Mouse (Mus musculus) intestine, embryonic 15.5 days (tissue): ENCODE results near the gene Abhd2. TPM values are rescaled to one million over a fixed set of nuclear protein-coding genes. Genes with fewer than 3 reads are reported as not detected.
A peak's percentile ranks its signal among the peaks of the same experiment; 100 is the strongest.

Experiments
- ATAC-seq: fragments of 200-750 bp; cut with Nextera tagmentation; 2 replicates; pipeline ENCODE4 v1.8.0; 2017; ENCODE audit warnings: moderate TSS enrichment, moderate library complexity
- H3K27ac ChIP-seq: fragments of 300-500 bp; sonication (generic); 2 replicates; pipeline ENCODE4 v1.5.1; 2015; ENCODE audit warnings: mild to moderate bottlenecking, inconsistent platforms
- H3K27me3 ChIP-seq: fragments of 300-500 bp; sonication (generic); replicated peaks from 2 replicates; pipeline ENCODE4 v1.6.1; 2015; ENCODE audit warnings: inconsistent platforms
- H3K36me3 ChIP-seq: fragments of 300-500 bp; sonication (generic); 2 replicates; pipeline ENCODE4 v1.6.1; 2015; ENCODE audit warnings: inconsistent platforms
- H3K4me1 ChIP-seq: fragments of 300-500 bp; sonication (generic); replicated peaks from 2 replicates; pipeline ENCODE4 v1.6.1; 2015; ENCODE audit warnings: inconsistent platforms
- H3K4me2 ChIP-seq: fragments of 300-500 bp; sonication (generic); replicated peaks from 2 replicates; pipeline ENCODE4 v1.6.1; 2015; ENCODE audit warnings: mild to moderate bottlenecking, inconsistent platforms
- H3K4me3 ChIP-seq: fragments of 300-500 bp; sonication (generic); replicated peaks from 2 replicates; pipeline ENCODE4 v1.5.1; 2015; ENCODE audit warnings: inconsistent platforms
- H3K9ac ChIP-seq: fragments of 300-500 bp; sonication (generic); 2 replicates; pipeline ENCODE4 v1.6.1; 2015; ENCODE audit warnings: inconsistent platforms
- H3K9me3 ChIP-seq: fragments of 300-500 bp; sonication (generic); 2 replicates; pipeline ENCODE4 v1.6.1; 2016; ENCODE audit warnings: inconsistent platforms
- WGBS: fragments of 180-500 bp; shearing (Covaris S2); methylation state at CpG from one replicate; pipeline ENCODE4 v1.1.7; 2015; 5-methylcytosine and 5-hydroxymethylcytosine counted together
- polyA plus RNA-seq: library from polyadenylated mRNA; unstranded; fragments of >200 nt; fragmentation: Nextera tagmentation; extraction: Ambion mirVana; gene quantifications from 2 replicates; pipeline ENCODE4 v1.2.1, GENCODE M21; 2015

Gene Abhd2
- polyA plus RNA-seq, 1 experiment from 2014 or later: 16.3 TPM

GRCm38 (mm10) chr7:79376516-79377275 is 103.7 kb downstream of the Abhd2 start:
- H3K27ac ChIP-seq: no peak overlapping the region
- no peak overlapping the region for H3K4me3 ChIP-seq
- H3K4me1 ChIP-seq: 0 out of 2 replicates have a peak, but pooled peaks cover 4% of the 10 kb centered on the region
- ATAC-seq: no peak
- no peaks in the 10 kb centered on the region for H3K9me3 ChIP-seq
- no peak overlapping the region for H3K4me2 ChIP-seq
- H3K27me3 ChIP-seq: no peaks in the 10 kb centered on the region
- WGBS: 83% methylated on average over 10 of the region's 10 CpGs
- no peak overlapping the region for H3K9ac ChIP-seq
- H3K36me3 ChIP-seq: no peaks in the 10 kb centered on the region

GRCm38 (mm10) chr7:79386422-79387133 is 113.6 kb downstream of the Abhd2 start, which contains the start of gene Rlbp1:
Gene Rlbp1 (minus strand): TSS chr7:79387048.
- Histone ChIP-seq H3K36me3 (no peaks in the 10 kb centered on the region), H3K4me1 (no peaks in the 10 kb centered on the region), H3K4me2 (no peak within 1 kb of the TSS), H3K27ac (no peak within 1 kb of the TSS), H3K27me3 (no peaks in the 10 kb centered on the region), H3K9me3 (no peaks in the 10 kb centered on the region), H3K9ac (no peak within 1 kb of the TSS), H3K4me3 (no peak within 1 kb of the TSS)
- ATAC-seq: no peak
- WGBS: 74% methylated on average over 16 of the region's 16 CpGs

- H3K4me3 ChIP-seq: no peak overlapping the region
- no peak overlapping the region for H3K9ac ChIP-seq
- H3K27me3 ChIP-seq: no peaks in the 10 kb centered on the region
- no peaks in the 10 kb centered on the region for H3K36me3 ChIP-seq
- no peaks in the 10 kb centered on the region for H3K4me1 ChIP-seq
- no peak overlapping the region for H3K4me2 ChIP-seq
- WGBS: 77% methylated on average over 8 of the region's 8 CpGs
- H3K27ac ChIP-seq: no peak overlapping the region
- H3K9me3 ChIP-seq: no peaks in the 10 kb centered on the region
- no peak for ATAC-seq
Measured at GRCm38 (mm10) chr7:79387140-79387539, 114.1 kb downstream of the Abhd2 start.

- Histone ChIP-seq H3K27me3 (no peaks in the 10 kb centered on the region), H3K9me3 (no peaks in the 10 kb centered on the region), H3K36me3 (no peaks in the 10 kb centered on the region), H3K9ac (no peak overlapping the region), H3K4me1 (peaks cover 3% of the 10 kb centered on the region; the same call in 1 of the 2 replicates), H3K27ac (no peak overlapping the region), H3K4me2 (no peak overlapping the region), H3K4me3 (no peak overlapping the region)
- no peak for ATAC-seq
- WGBS: 47% methylated on average over 7 of the region's 7 CpGs
Measured at GRCm38 (mm10) chr7:79387991-79388390, 115.0 kb downstream of the Abhd2 start.

GRCm38 (mm10) chr7:79388671-79389206 is 115.7 kb downstream of the Abhd2 start:
- WGBS: 70% methylated on average over 7 of the region's 7 CpGs
- no peak overlapping the region for H3K27ac ChIP-seq

DNA sequence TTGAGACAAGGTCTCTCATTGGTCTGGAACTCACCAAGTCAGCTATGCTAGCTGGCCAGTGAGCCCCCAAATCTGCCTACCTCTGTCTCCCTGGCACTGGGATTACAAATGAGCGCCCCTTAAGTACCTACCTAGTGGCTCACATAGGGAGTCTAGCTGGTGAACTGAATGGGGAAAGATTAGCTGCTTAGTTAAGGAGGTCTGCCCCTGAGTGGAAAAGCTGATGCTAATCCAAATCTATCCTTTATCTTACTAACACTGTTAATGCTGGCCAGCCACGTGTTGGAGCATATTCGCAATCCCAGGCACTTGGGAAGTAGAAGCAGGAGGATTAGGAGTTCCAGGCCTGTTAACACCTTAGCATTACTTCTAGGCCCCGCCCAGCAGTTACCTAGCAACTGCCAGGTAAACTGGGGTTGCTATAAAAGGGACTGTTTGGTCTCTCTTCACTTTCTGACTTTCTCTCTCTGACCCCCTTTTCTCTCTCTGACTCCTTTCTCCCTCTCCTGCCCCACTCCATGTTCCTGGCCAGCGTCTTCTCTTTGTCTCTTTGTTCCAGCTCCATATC is 117.2 kb downstream of the Abhd2 start:
- no peak for ATAC-seq
- no peaks in the 10 kb centered on the region for H3K27me3 ChIP-seq
- H3K36me3 ChIP-seq: no peaks in the 10 kb centered on the region
- H3K4me3 ChIP-seq: no peak overlapping the region
- H3K4me1 ChIP-seq: peaks cover 4% of the 10 kb centered on the region; the same call in 1 of the 2 replicates
- H3K27ac ChIP-seq: no peak overlapping the region
- no peak overlapping the region for H3K9ac ChIP-seq
- WGBS: 62% methylated on average over 5 of the region's 5 CpGs
- no peak overlapping the region for H3K4me2 ChIP-seq
- H3K9me3 ChIP-seq: no peaks in the 10 kb centered on the region

More at GRCm38 (mm10) chr7:79388671-79389206, 115.7 kb downstream of the Abhd2 start:
- H3K4me2 ChIP-seq: no peak overlapping the region
- no peak overlapping the region for H3K9ac ChIP-seq
- peaks cover 4% of the 10 kb centered on the region; the same call in 1 of the 2 replicates for H3K4me1 ChIP-seq
- no peak for ATAC-seq
- H3K4me3 ChIP-seq: no peak overlapping the region
- no peaks in the 10 kb centered on the region for H3K27me3 ChIP-seq
- no peaks in the 10 kb centered on the region for H3K9me3 ChIP-seq
- H3K36me3 ChIP-seq: no peaks in the 10 kb centered on the region

DNA sequence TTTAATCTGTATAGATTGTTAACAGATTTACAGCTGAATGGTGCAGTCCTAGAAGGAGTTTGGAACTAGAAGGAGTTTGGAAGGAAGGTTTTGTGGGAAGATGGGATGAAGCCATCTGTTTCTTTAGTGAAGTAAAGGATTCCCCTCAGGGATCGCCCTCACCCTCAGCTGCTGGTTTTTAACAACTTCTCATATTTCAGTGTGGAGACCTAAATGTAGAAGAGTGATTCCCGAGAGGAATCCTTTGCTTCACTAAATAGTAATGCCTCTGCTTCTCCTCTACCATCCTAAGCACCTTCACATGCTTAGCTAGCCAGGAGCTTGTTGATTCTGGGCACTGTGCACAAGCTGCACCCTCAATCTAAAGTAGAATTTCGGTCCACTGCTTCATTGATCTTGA is 118.5 kb downstream of the Abhd2 start:
- ATAC-seq: peak; percentile 11
- Histone ChIP-seq H3K9me3 (no peaks in the 10 kb centered on the region), H3K36me3 (no peaks in the 10 kb centered on the region), H3K4me3 (peak overlapping the region; percentile 73), H3K27me3 (no peaks in the 10 kb centered on the region), H3K27ac (peak overlapping the region; percentile 84), H3K4me1 (peaks cover 4% of the 10 kb centered on the region; the same call in 1 of the 2 replicates), H3K4me2 (peak overlapping the region; percentile 96), H3K9ac (peak overlapping the region; percentile 72)
- WGBS: 3% methylated on average over 3 of the region's 3 CpGs

GRCm38 (mm10) chr7:79391883-79392649 is 119.1 kb downstream of the Abhd2 start, which contains the start of gene Fanci:
Gene Fanci (plus strand): TSS chr7:79391929.
- H3K9me3 ChIP-seq: no peaks in the 10 kb centered on the region
- H3K27ac ChIP-seq: peak within 1 kb of the TSS; percentile 84
- peak within 1 kb of the TSS; percentile 72 for H3K9ac ChIP-seq
- no peaks in the 10 kb centered on the region for H3K27me3 ChIP-seq
- H3K4me1 ChIP-seq: peaks cover 4% of the 10 kb centered on the region; the same call in 1 of the 2 replicates
- peak within 1 kb of the TSS; percentile 73 for H3K4me3 ChIP-seq
- WGBS: under 1% methylated on average over 44 of the region's 44 CpGs
- no peaks in the 10 kb centered on the region for H3K36me3 ChIP-seq
- peak; percentile 96 for ATAC-seq
- peak within 1 kb of the TSS; percentile 96 for H3K4me2 ChIP-seq

DNA sequence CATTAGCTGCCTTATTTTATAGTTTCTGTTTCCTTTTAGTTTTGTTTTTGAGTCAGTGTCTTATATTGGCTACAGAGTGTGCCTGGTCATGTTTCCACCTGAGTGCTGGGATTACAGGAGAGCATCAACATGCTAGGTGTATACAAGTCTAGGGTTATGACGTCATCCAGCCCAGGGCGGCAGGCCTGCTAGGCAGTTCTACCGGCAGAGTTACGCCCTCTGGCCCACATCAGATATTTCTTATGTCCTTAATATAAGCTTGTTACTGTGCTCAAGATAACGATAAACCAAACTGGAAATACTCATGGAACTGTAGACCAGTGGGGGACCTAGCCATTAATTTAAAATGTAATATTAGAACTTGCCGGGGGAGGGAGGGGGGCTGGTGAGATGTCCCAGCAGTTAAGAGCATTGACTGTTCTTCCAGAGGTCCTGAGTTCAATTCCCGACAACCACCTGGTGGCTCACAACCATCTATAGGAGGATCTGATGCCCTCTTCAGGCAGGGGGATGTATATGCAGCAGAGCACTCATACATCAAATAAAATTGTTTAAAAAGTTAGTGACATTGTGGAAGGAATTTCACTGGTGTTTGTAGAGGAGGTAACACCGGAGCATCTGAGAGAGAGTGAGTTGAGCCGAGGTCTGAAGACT is 120.0 kb downstream of the Abhd2 start:
- Histone ChIP-seq H3K27me3 (no peaks in the 10 kb centered on the region), H3K4me3 (peak overlapping the region; percentile 73), H3K27ac (no peak overlapping the region), H3K4me2 (peak overlapping the region; percentile 96), H3K36me3 (no peaks in the 10 kb centered on the region), H3K4me1 (peaks cover 4% of the 10 kb centered on the region; the same call in 1 of the 2 replicates), H3K9me3 (no peaks in the 10 kb centered on the region), H3K9ac (peak overlapping the region; percentile 72)
- ATAC-seq: peak; percentile 58
- WGBS: 50% methylated on average over 9 of the region's 9 CpGs

DNA sequence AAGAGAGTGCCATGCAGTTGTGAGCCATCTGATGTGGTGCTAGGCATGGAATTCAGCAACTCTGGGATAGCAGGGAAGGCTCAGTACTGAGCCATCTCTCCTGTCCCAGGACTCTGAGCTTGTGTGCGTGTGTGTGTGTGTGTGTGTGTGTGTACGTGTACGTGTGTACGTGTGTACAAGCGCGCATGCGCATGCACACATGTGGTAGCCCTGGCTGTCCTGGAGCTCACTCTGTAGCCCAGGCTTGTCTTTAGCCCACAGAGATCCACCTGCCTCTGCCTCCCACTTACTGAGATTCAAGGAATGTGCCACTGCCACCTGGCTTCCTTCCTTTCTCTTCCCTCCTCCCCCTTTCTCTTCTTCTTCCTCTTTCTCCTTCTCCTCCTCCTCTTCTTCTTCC is 120.9 kb downstream of the Abhd2 start:
- Histone ChIP-seq H3K4me1 (peaks cover 4% of the 10 kb centered on the region; the same call in 1 of the 2 replicates), H3K27me3 (no peaks in the 10 kb centered on the region), H3K36me3 (no peaks in the 10 kb centered on the region), H3K4me3 (no peak overlapping the region), H3K27ac (no peak overlapping the region), H3K9ac (no peak overlapping the region), H3K4me2 (no peak overlapping the region), H3K9me3 (no peaks in the 10 kb centered on the region)
- WGBS: 96% methylated on average over 7 of the region's 7 CpGs
- ATAC-seq: no peak

DNA sequence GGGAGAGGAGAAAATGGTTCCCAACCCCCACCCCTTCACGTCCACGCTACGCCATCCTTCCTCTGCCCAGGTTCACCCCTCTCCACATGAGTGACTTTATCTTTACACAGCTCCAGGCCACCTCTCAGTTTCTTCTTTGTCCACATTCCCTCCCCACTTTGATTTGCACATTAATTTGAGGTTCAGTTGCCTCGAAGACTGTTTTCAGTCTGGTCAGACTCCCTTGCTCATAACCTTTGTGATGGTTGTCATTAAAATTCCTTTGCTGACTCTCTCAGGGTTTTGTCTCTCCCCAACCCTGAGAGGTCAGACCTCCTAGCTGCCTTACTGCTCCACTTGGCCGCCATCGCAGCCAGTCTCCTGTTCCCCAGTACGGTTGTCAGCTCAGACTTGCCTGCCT is 121.7 kb downstream of the Abhd2 start:
- H3K27ac ChIP-seq: no peak overlapping the region
- H3K9me3 ChIP-seq: no peaks in the 10 kb centered on the region
- no peak overlapping the region for H3K4me3 ChIP-seq
- WGBS: 73% methylated on average over 7 of the region's 7 CpGs
- no peaks in the 10 kb centered on the region for H3K36me3 ChIP-seq
- peaks cover 4% of the 10 kb centered on the region; the same call in 1 of the 2 replicates for H3K4me1 ChIP-seq
- H3K4me2 ChIP-seq: no peak overlapping the region
- ATAC-seq: no peak
- no peak overlapping the region for H3K9ac ChIP-seq
- H3K27me3 ChIP-seq: no peaks in the 10 kb centered on the region
